Mouse (Mus musculus): ENCODE results near the gene Prrg2.

Prrg2 gene

GRCm38 (mm10) chr7:45061532-45062075 lies 873 bp downstream of the Prrg2 start:
- no peak for DNase-seq (ENCODE audit: extremely low read depth, insufficient read length, low spot score)

- DNase-seq (ENCODE audit: extremely low read depth, insufficient read length, low spot score): no peak
Measured at GRCm38 (mm10) chr7:45060632-45061122, 1.8 kb downstream of the Prrg2 start.

- DNase-seq (ENCODE audit: extremely low read depth, insufficient read length, low spot score): no peak
Measured at GRCm38 (mm10) chr7:45058607-45059571, 3.6 kb downstream of the Prrg2 start.

- DNase-seq (ENCODE audit: extremely low read depth, insufficient read length, low spot score): no peak
Measured at GRCm38 (mm10) chr7:45056972-45057348, 5.5 kb downstream of the Prrg2 start.

- no peak for DNase-seq (ENCODE audit: extremely low read depth, insufficient read length, low spot score)
Measured at GRCm38 (mm10) chr7:45056329-45056971, 6.0 kb downstream of the Prrg2 start.

GRCm38 (mm10) chr7:45053931-45054510 lies 8.5 kb downstream of the Prrg2 start:
- DNase-seq (ENCODE audit: extremely low read depth, insufficient read length, low spot score): peak; percentile 97

- DNase-seq (ENCODE audit: extremely low read depth, insufficient read length, low spot score): peak; percentile 81
Measured at GRCm38 (mm10) chr7:45053117-45053930, 9.2 kb downstream of the Prrg2 start.

- DNase-seq (ENCODE audit: extremely low read depth, insufficient read length, low spot score): no peak
Measured at GRCm38 (mm10) chr7:45052862-45053116, 9.7 kb downstream of the Prrg2 start, which contains the start of gene Prr12. Prr12 (minus strand) TSS chr7:45052881.

GRCm38 (mm10) chr7:45052181-45052861 lies 10.2 kb downstream of the Prrg2 start:
- peak; percentile 67 for DNase-seq (ENCODE audit: extremely low read depth, insufficient read length, low spot score)

GRCm38 (mm10) chr7:45051601-45051974 lies 10.9 kb downstream of the Prrg2 start:
- DNase-seq (ENCODE audit: extremely low read depth, insufficient read length, low spot score): no peak

GRCm38 (mm10) chr7:45050945-45051600 lies 11.4 kb downstream of the Prrg2 start:
- no peak for DNase-seq (ENCODE audit: extremely low read depth, insufficient read length, low spot score)

- no peak for DNase-seq (ENCODE audit: extremely low read depth, insufficient read length, low spot score)
Measured at GRCm38 (mm10) chr7:45048923-45049657, 13.4 kb downstream of the Prrg2 start.

GRCm38 (mm10) chr7:45048001-45048890 lies 14.2 kb downstream of the Prrg2 start:
- no peak for DNase-seq (ENCODE audit: extremely low read depth, insufficient read length, low spot score)

GRCm38 (mm10) chr7:45047491-45047890 lies 15.0 kb downstream of the Prrg2 start:
- DNase-seq (ENCODE audit: extremely low read depth, insufficient read length, low spot score): no peak

- no peak for DNase-seq (ENCODE audit: extremely low read depth, insufficient read length, low spot score)
Measured at GRCm38 (mm10) chr7:45046853-45047350, 15.6 kb downstream of the Prrg2 start.

GRCm38 (mm10) chr7:45045741-45046140 lies 16.7 kb downstream of the Prrg2 start:
- no peak for DNase-seq (ENCODE audit: extremely low read depth, insufficient read length, low spot score)

GRCm38 (mm10) chr7:45043307-45043706 lies 19.2 kb downstream of the Prrg2 start:
- no peak for DNase-seq (ENCODE audit: extremely low read depth, insufficient read length, low spot score)
